Mouse (Mus musculus): ENCODE measurements around the gene Sprtn.

DNA sequence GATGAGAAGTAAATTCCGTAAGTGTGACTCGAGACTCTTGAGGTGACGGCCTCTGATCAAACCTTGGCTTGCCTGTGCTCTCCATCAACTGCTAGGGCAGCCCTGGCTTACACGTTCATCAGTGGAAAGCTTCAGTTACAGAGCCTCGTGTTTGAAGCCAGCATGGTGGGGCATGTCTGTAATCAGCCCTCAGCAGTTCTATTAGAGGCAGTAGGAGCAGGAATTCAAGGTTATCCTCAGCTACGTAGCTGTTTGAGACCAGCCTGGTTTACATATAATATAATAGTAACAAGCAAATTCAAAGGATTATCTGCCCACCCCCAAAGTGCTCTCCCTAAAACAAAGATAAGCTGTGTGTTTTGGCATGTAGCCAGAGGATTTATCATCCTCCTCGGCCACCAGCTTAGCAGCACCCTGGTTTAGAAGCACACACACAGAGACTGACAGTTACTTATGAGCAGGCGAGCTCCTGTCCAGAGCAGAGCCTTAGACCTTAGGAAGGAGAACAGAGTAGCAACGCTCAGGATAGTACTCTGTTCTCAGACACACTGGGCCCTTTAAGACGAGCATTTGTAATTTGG is 18.6 kb upstream of the Sprtn start:
- TF ChIP-seq CTCF (IDR thresholded peaks at IDR 0.05; ENCODE audit: control insufficient read depth, insufficient read depth, insufficient read length) (no peak), CEBPB (IDR thresholded peaks at IDR 0.05; ENCODE audit: low read depth) (no peak), MYOG (IDR thresholded peaks at IDR 0.05; ENCODE audit: control insufficient read depth, extremely low read depth, insufficient read length) (no peak)
